Mouse (Mus musculus): ENCODE measurements around the gene Kdf1.

Kdf1 gene

DNA sequence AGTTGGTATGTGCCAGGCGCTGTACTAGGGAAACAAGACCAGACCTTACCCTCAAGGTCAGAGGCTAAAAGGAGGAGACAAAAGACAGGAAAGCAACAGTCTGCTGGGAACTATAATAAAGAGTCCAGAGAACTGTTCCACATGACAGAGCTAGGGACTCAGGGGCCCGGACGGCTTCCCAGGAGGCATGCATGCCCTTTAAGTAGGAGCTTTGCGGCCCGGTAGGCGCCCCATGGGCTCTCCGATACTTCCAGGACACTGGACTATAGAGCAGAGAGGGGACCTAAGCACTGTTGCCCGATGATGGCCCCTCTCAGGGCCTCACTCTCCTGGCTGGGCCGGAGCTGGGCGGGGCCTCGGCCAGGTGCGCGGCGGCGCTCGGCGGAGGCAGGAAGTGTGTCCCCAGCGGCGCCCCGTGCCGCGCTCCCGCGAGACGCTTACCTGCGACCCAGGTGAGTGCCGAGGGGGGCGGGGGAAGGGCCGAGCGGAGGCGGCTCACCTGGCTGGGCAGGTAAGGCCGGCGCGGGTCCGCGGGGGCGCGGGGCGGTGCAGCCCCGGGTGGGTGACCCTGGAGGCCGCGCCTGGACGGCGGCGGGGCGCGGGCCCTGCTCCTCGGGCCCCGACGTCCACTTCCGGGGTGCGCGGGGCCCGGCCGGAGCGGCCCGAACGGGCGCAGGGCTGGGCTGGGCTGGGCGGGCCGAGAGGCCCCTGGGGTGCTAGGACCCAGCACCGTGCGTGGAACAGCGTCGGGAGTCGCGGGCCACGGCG, at the start of gene Kdf1:
TSS of gene Kdf1 (plus strand) at position 363 of the 768 bp plus-strand sequence.
- no peak for DNase-seq (ENCODE audit: low spot score)

DNA sequence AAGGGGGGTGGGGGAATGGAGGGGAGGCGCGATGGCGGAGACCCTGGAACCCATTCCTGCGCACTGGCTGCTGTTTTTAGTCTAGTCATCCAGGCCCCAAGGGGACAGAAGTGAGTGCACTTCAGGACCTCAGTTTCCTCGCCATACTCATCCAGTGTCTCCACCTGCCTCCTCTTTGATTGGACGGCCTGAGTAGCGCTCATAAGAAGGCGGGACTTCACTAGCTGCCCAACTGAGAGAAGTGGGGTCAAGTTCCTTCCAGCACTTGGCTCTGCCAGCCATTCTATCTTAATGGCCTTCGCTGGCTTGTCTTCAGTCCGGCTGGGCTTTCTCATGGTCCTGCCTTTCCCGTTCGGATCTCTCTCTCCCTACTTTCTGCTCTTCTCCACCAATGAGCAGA, 49.6 kb upstream of the Kdf1 start:
- DNase-seq (ENCODE audit: low spot score): no peak

DNA sequence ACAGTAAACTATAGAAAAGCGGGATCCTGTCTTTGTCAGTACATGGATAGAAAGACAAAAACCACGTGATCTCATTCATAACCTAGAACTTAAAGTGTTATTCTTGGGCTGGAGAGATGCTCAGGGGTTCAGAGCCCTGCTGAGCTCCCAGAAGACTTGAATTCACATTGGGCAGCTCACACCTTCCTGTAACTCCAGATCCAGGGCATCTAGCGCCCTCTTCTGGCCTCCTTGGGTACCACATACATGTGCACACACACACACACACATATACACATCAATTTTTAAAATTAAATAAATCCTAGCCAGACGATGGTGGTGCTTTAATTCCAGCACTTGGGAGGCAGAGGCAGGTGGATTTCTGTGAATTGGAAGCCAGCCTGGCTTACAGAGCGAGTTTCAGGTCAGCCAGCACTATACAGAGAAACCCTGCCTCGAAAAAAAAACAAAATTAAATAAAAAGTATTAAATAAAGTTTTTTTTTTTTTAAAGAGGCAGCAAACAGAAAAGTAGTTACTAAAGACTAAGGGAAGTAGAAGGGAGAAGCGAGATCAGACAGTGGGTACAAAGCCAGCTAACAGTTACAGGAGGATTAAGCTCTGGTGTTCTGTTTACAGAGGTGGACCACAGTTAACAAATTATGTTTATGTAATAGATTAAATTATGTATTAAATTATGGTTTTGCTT, 47.5 kb upstream of the Kdf1 start:
- no peak for DNase-seq (ENCODE audit: low spot score)

DNA sequence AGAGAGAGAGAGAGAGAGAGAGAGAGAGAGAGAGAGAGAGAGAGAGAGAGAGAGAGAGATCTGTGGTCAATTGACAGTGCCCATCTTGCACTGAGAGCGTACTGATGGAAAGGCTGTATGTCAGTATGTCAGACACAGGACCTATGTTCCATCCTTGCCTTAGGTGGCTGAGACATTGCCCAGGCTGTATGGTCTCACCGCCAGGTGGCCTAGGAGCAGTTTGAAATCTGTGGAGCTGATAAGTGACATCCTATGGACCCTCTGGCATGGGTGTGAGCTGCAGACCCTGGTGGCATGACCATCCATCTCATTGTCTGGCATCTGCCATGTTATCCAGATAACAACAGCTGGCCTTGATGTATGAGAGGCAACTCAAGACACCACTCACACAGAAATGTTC, 44.9 kb upstream of the Kdf1 start:
- no peak for DNase-seq (ENCODE audit: low spot score)

DNA sequence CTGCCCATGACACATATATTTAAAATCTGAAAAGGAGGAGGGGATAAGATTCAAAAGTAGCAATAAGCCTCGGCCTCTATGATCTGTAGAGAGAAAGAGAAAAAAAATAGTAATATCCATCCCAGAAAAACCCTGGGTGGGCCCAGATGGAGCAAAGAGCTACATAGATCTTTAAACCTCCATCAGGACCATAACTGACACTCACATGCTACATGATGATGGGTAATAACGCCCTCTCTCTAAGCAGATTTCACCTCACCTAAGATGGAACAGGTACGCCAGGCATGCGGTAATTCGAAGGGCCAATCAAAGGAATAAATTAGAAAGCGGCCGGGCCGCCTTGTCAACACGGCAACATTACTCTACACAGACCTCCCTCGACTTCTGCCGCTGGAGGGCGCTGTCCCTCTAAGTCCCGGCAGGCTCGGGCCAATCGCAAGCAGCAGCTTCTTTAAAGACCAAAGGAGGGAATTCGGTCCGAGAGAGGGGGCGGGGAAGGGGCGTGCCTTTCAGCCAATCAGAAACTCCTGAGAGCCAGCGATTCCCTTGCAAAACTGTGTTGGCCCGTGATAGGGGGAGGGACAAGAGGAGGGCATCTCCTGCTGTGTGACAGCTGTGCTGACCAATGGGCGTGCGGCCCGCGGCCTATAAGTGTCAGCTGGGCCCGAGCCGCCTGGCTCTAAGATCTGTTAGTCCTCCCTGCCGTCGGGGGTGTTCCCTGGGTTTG, 39.1 kb upstream of the Kdf1 start, which contains the start of gene Tent5b:
TSS of gene Tent5b (plus strand) at position 675 of the 727 bp plus-strand sequence.
- peak; percentile 99 for DNase-seq (ENCODE audit: low spot score)

DNA sequence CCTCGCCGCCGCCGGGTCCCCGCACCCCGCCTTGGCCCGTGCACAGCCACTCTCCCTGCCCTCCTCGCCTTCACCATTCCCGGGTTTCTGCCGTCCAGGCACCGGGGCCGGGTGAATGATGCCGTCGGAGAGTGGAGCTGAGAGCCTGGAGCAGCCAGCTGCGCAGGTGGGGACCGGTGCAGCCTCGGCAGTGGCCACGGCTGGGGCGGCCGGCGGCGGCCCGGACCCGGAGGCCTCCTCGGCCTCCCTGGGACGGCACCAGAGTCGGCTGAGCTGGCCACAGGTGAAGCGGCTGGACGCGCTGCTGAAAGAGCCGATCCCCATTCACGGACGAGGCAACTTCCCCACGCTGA, 38.6 kb upstream of the Kdf1 start:
- DNase-seq (ENCODE audit: low spot score): no peak

DNA sequence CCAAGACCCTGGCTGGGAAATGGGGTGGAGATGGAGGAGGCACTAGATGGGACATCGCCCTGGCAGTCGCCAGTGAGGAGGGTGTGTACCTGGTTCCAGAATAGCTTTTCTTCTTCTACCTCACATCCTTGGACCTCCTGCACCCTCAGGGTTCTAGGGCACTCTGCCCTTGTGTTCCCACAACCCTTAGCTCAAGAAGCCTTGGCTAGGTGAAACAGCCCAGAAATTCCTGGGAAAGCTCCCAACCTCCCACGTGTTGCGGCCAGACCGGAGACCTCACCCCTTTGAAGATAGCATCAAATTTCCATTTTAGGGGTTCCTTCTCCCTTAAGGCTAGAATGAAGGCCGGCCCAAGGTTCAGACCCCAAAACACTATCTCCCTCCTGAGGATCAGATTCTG, 38.0 kb upstream of the Kdf1 start:
- DNase-seq (ENCODE audit: low spot score): no peak

DNA sequence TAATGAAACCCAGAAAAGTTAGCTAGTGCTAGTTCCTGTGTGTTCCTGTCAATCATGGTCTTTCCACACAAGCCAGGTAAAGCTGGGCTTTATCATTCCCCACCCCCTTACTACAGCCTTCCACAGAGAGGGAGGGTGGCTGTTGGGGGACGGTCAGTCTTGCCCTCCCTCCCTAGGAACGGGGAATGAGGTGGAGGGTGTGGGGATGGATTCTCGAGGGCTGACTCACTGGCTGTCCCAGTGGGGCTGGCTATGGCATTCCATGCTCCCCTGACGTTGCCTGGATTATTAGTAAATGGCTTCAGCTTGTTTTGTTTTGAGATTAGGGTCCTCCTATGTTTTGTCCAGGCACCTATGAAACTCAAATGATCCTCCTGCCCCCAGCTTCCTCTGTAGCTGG, 37.3 kb upstream of the Kdf1 start:
- DNase-seq (ENCODE audit: low spot score): no peak

DNA sequence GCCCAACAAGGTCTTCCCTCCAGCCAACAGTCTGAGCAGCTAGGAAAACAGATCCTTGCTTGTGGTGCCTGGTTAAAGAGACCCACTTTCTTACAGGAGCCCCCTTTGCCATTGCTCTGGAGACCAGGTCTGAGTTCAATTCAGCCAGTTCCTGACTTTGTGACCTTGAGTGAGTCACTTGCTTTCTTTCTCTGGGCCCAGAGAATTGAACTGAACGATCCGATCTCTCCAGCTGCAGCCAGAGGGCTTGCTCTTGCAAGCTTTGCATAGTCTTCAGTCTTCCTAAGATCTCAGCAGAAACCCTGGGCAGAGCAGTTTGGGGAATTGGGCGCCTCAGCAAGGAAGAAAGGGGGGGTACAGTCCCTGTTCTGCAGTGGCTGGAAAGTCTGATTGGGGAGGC, 36.3 kb upstream of the Kdf1 start:
- DNase-seq (ENCODE audit: low spot score): no peak

DNA sequence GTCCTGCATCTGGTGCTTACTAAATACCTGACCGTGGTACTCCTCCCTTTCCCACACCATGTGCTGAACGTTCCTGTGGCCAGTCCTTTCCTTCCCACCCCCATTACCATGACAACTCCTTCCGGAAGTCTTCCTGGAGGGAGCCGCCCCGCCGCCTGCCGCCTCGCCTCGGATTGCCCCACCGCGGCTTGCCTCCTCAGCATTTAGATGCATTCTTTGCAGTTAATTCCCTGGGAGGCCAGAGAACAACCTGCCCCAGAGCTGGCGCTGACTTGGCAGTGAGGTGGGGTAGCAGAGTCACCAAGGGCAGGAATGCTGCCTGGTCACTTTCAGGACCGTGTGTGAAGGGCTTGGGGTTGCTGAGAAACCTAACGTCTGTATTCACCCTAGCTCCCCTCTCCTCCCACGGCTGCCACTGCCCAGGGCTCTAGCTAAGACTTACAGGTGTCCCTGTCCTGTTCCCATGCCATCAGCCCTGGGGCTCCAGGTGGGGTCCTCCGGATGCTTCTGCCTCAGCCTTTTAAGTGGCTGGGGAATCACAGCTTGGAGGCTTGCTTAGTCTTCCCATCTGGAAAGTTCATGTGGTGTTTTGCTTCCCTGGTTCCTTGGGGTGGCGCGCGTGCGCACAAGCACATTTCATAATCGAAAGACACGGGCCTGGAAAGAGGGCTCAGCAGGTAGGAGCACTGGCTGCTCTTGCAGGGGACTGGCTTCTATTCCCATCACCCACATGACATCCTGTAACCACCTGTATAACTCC, 34.3 kb upstream of the Kdf1 start:
- no peak for DNase-seq (ENCODE audit: low spot score)

DNA sequence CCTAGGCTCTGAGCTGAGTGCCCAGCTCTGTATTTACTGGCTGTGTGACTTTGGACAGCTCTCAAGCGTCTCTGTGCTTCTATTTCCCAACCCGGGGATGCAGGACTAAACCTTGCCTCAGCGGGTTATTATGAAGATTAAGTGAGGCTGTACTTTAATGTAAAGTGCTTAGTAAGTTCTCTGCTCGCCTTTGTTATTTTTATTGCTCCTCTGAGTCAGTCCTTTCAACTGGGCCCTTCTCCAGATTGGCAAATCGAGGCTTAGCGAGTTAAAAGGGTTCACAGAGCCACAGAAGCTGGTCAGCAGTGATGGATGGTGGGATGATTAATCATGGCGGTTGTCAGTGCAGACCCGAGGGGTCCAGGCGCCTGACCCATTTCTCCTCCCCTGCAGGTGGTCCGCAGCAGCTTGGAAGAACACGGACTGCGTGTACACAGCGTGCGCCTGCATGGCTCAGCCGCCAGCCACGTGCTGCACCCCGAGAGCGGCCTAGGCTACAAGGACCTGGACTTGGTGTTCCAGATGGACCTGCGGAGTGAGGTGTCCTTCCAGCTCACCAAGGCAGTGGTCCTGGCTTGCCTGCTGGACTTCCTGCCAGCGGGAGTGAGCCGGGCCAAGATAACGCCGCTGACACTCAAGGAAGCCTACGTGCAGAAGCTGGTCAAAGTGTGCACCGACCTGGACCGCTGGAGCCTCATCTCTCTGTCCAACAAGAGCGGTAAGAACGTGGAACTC, 32.9 kb upstream of the Kdf1 start:
- no peak for DNase-seq (ENCODE audit: low spot score)

DNA sequence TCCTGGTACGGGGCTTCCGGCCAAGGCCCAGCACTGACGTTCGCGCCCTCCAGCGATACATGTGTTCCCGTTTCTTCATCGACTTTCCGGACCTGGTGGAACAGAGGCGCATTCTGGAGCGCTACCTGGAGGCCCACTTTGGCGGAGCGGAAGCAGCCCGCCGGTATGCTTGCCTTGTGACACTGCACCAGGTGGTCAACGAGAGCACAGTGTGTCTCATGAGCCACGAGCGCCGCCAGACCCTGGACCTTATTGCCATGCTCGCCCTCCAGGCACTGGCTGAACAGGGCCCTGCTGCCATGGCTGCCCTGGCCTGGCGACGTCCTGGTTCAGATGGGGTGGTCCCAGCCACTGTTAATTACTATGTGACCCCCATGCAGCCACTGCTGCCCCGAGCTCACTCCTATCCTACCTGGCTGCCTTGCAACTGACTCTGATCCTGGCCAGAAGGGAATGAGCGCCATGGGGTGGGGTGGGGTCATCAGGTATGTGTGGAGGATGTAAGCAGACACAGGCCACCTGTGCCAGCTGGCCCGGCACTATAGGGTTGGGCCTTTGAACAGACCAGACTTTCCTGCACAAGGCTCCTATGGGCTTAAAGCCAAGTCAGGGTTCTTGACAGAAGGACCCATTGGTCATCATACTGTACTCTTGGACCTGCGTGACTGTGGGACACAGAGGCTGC, 31.9 kb upstream of the Kdf1 start:
- no peak for DNase-seq (ENCODE audit: low spot score)

DNA sequence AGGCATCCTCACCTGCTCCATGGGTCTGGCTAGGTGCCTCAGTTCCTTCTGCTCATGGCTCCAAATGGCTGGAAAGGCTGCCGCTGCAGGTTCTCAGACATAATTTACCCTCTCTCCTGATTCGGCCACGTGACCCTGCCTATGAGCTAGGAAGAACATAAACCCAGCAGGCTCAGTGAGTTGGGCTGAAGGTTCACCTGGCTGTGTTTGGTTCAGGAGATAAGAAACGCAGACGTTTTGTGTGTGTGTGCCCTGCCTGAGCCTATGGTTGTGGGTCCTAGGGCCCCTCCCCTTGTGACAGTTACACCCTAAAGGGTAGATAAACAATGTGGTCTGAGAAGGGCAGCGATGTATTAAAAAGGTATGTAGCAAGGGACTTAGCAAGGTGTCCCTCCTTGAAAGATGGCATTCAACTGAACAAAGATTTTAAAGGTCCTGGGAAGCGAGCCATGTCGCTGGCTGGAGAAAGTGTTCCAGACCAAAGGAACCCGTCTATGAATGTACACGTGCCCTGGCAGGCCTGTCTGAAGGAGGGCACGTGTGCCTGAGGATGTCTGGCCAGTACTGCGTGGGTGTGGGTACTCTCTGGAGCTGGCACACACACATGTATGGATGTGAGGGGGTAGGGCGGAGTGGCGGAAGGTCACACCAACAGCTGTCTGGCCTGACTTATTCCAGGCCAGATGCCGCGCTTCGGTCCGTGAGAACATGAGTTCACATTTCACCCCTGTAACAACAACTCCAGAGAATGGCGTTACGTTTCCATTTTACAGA, 30.0 kb upstream of the Kdf1 start:
- peak; percentile 53 for DNase-seq (ENCODE audit: low spot score)

DNA sequence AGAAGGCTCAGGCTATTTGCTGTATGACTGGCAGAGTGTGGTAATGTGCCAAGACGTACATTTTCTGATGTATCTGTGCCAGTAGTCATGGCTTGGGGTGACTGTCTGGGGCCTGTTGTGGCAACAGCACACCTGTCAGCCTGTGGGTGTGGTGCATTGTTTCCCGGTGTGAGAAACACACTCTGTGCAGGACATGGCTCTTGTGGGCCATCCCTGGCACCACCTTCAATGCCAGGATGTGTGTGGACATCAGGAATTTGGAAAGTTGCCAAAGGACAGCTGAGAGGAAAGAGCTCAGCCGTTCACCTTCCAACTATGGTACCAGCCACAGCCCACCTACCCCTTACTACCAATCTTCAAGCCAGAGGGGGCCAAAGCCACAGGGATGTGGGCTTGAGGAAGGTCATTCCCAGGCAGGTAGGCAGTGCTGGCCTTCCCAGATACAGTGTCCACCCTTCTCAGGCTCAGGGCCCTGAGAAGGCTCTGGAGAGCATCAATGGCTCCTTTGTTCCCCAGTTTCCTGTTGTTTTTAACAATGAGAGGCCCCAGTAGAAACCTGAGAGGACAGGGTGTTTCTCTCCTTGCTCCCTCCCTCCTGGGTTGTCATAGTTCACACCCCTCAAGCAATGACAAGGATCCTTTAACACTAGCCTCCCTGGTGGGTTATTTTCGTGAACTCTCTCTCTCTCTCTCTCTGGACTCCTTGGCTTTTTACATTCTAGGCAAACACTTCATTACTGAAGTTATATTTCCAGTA, 29.1 kb upstream of the Kdf1 start:
- no peak for DNase-seq (ENCODE audit: low spot score)

DNA sequence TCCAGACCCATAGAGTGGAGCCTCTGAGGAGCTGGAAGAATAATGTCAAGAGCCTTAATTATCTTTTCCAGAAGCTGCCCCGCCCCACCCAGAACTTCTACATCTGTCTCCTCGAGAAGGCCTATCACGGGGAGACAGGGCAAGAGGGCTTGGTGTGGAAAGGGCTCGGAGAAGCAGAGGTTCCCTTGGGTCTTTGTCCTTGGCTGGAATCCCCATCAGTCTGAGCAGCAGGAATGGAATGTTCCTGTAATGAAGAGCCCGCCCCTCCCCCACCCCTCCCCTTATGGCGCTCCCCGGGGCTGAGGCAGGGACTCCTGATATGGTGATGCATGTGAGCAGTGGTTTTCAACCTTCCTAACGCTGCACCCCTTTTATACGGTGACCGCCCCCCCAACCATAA, 27.0 kb upstream of the Kdf1 start:
- no peak for DNase-seq (ENCODE audit: low spot score)

DNA sequence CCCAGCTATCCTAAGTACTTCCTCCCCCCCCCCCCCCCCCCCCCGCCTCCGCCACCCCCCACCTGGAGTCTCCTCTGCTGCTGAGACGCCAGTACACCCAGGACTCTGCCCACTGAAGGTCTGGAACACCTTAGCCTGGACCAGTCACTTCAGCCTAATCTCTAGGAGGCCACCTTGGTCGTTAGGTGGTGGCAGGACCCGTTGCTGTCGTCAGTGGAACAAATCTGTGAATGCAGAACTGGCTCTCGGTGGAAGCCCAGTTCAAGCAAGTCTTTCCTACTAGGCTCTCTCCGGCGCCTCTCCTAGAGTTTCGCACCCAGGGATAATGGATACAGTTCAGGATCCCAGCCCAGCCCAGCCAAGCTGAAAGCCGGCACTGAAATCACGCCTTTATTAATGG, 24.9 kb upstream of the Kdf1 start:
- no peak for DNase-seq (ENCODE audit: low spot score)

DNA sequence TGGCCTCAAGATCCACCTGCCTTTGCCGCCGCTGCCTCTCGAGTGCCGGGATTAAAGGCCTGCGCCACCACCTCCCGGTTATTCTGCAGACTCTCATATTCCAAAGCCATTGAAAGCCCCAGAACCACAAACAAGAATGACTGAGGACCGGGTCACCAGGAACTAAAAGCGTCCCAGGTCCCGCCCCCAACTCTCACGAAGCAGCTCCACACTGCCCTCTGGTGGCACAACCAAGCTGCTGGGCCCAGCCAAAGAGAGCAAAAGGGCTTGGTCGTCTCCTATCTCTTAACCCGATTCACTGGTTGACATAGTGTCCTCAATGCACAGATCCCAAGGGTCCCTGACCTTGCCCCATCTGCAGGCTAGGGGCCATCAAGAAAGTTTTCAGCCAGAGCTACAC, 24.3 kb upstream of the Kdf1 start:
- peak; percentile 96 for DNase-seq (ENCODE audit: low spot score)

DNA sequence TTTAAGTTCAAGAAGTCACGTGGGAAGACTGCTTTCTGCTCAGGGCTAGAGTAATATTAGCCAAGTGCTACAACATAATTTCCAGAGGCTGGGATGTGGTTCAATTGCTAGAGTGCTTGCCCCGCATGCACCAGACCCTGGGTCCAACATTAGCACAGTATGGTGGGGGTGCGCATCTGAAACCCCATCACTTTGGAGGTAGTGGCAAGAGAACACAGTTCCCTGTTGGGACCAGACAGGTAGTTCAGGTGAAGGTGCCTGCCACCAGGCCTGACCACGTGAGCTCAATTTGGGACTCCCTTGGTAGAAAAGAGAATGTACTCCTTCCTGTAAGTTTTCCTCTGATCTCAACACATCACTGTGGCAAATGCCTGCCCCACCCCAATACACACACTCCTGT, 23.9 kb upstream of the Kdf1 start:
- no peak for DNase-seq (ENCODE audit: low spot score)

DNA sequence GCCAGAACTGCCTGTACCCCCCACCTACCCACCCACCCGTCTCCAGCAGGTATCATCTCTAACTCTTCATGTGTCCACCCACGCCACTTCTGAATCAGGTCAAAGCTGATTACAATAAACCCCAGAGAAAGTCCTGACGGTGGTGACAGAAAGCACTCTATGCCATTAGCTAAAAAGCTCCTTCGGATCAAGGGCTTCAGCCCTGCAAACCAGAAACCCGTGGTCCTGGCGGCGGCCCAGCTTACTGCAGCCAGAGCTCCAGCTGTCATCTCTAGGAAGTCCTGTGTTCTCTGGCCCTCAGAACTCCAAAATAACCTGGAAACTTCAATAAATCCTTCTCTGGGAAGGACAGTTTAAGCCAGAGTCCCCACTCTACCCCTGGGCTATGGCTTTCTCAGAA, 23.1 kb upstream of the Kdf1 start:
- peak; percentile 76 for DNase-seq (ENCODE audit: low spot score)
